Mouse (Mus musculus): ENCODE results near the gene Bex1. TPM values are rescaled to one million over a fixed set of nuclear protein-coding genes. Genes with fewer than 3 reads are reported as not detected.
A peak's percentile ranks its signal among the peaks of the same experiment; 100 is the strongest.

The Bex1 gene
- total RNA-seq, 2 experiments from 2014 or later: 151 to 158 TPM

DNA sequence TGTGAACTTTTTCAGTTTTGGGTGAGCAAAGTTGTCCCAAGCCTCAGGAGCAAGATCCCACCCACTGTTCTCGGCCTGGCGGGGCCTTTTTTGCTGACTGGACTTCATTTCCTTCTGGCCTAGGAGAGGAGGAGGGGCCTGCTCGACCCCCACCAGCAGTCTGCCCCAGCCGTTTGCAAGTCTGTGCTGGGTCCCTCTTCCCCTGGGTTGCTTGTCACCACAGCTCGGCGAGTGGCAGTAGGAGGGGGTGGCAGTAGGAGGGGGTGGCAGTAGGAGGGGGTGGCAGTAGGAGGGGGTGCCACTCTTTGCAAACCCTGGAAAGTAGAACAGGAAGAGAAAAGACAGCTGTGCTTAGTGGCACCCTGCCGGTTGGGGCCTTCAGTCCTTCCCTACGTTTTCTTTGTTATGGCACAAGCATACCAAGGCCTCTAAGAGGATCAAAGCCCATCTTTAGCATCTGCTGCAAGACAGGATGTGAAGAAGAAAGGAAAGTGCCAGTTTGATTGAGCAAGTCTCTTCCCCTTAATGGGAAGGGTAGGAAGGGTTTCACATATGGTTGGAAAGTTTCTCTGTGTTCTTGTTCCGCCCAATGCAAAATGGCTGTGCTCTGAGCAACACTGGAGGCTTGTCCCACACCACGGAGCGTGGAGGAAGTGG is 34.3 kb downstream of the Bex1 start:
- intact Hi-C loops (cut with DNase I): no loop called here
- no peak for DNase-seq (ENCODE audit: extremely low spot score in 1 of 2, low spot score in 2 of 2)

DNA sequence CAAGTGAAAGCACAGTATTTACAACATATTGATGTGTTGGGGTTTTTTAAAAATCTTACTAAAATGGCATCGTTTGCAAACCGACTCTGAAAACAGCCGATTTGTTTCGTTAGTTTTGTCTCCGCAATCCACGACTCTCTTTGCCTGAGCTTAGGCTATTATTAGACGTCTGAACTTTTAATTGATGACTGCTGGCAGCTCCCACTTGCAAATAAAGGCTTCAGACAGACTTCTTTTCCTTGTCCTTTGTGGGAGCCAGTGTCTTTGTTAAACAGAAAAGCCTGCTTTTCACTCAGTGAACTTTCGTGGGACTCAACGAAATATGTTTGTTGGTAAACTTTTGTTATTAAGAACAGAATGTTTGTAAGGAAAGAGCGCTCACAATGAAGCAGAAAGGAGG is 42.5 kb downstream of the Bex1 start:
- no peak for DNase-seq (ENCODE audit: extremely low spot score in 1 of 2, low spot score in 2 of 2)
- intact Hi-C loops (cut with DNase I): no loop called here

DNA sequence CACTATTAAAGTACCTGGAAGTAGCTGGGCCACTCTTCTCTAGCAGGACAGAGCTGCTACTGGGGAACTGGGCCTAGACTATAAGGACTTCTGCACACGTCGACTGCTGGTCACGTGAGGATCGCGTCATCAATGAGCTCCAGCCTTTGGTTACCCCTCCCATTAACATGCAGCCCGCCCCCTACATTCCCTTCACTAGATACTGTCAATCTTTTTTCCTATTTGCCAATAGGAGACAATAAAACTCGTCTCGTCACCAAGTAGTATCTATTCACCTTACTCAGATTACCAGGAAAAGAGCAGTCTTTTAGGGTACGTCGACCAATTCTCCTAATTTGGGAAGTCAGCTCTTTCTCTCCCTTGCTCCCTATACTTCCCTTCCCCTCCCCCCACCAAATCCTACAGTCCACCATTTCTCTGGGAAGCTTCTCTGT is 43.2 kb downstream of the Bex1 start, which contains the start of gene Tceal8:
TSS of gene Tceal8 (minus strand) at position 225 of the 434 bp plus-strand sequence.
- intact Hi-C loops (cut with DNase I): no loop called here
- peak; percentile 78 to 88 for DNase-seq (ENCODE audit: extremely low spot score in 1 of 2, low spot score in 2 of 2)

DNA sequence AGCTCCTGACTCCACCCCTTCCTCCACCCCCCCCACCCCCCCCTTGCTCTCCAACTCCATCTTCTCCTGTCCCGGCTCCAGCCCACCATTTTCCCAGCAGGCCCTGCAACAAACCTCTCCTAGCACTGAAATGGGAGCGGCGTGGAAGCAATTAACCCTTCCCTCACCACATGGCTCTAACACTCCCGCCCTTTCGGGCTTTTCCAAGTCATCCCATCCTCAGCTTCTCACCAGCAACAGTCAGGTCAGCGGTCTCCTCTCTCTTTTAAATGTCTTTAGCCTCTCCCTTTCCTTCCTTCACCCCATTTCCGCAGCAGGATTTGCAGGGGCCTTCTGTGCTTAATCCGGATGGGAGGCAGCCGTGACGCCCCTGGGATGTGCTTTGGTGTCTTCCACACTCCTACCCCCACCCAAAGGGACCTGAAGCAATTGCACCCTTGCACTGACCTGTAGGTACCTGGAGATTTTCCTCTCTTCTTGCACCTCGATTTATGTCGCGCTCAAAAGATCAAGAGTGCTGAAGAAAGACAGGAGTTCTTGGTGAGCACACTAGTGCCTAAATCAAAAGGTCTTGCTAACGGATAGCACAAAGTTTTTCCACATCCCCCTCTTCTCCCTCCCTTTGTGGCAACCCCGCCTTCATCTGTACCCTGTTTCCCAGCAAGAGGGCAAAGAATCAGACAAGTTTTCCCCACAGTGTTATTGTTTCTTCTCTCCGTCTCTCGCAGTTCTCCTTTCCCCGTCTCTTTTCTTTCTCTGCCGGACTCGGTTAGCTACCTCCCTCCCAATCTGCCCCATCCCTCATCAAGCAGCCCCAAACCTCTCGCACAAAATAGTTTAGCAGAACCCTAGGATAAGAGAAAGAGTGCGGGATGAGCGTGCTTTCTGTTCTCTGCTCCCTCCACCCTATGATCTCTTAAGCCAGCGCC is 43.9 kb downstream of the Bex1 start:
- DNase-seq (ENCODE audit: extremely low spot score in 1 of 2, low spot score in 2 of 2): peak; percentile 56 to 79
- intact Hi-C loops (cut with DNase I): no loop called here

DNA sequence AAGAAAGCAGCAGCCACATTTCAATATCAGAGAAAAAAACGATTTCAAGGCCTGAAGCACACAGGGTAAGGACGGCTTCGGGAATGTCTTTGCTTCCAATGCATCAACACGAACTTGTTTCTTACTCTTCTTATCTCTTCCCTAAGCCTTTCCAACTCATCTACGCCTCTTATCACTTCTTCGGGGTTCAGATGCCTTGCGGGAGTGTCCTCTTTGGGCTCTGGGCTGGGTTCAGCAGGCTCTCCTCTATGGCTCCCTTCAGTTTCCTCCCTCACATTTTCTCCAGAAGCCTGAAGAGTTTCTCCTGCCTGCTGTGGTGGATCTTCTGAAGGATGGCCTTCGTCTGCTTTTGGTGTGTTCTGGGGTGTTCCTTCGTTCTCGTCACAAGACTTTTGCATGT is 44.7 kb downstream of the Bex1 start:
- no peak for DNase-seq (ENCODE audit: extremely low spot score in 1 of 2, low spot score in 2 of 2)
- intact Hi-C loops (cut with DNase I): no loop called here

Small RNA genes within 50 kb of the gene (microRNA-seq; reads per million reads assigned to microRNA genes)
- gene Mir6383: not detected

Other genes starting within 250 kb of the Bex1 start
- gene Arxes2, start 221.7 kb downstream of the Bex1 start, total RNA-seq (2021): 100 to 1,000 TPM; 106 to 108 TPM
- 100 to 1,000 TPM in 1 of 2 experiments, 10 to 100 TPM in 1; 85.8 to 109 TPM for gene Arxes1, start 182.1 kb downstream of the Bex1 start, total RNA-seq (2021)
- gene Bex2, start 147.3 kb downstream of the Bex1 start, total RNA-seq (2021): 100 to 1,000 TPM; 440 to 449 TPM
- under 1 TPM; 0.15 to 0.22 TPM for gene Nxf3, start 130.3 kb downstream of the Bex1 start, total RNA-seq (2021)
- gene Bex4, start 76.5 kb downstream of the Bex1 start, total RNA-seq (2021): 10 to 100 TPM; 42.2 to 47.0 TPM
- gene Tceal8, start 43.2 kb downstream of the Bex1 start, total RNA-seq (2021): 10 to 100 TPM; 36.7 to 51.6 TPM
- gene Tceal5, start 11.6 kb downstream of the Bex1 start, total RNA-seq (2021): 100 to 1,000 TPM in 1 of 2 experiments, 10 to 100 TPM in 1; 98.6 to 110 TPM
- 1 to 10 TPM; 4.7 to 8.1 TPM for gene Tceal7, start 734 bp downstream of the Bex1 start, total RNA-seq (2021)
- 10 to 100 TPM; 98.1 to 98.8 TPM for gene Tceal9, start 29.6 kb upstream of the Bex1 start, total RNA-seq (2021)
- 100 to 1,000 TPM; 401 to 439 TPM for gene Bex3, start 54.7 kb upstream of the Bex1 start, total RNA-seq (2021)